Mouse (Mus musculus) kidney, postnatal 25 days (tissue): ENCODE measurements around the gene Zc2hc1b.
A peak's percentile ranks its signal among the peaks of the same experiment; 100 is the strongest.

Experiments
- DNase-seq, 2 experiments: peaks; one replicate each; pipeline ENCODE4 v3.0.0; 2021; ENCODE audit warnings: mixed read lengths in 2 of 2

The Zc2hc1b gene

GRCm38 (mm10) chr10:13171461-13171860 is 6.4 kb downstream of the Zc2hc1b start:
- no peak for DNase-seq

- no peak for DNase-seq
These were observed 6.9 kb downstream of the Zc2hc1b start for GRCm38 (mm10) chr10:13170739-13171448.

- no peak for DNase-seq
These were observed 9.4 kb downstream of the Zc2hc1b start for GRCm38 (mm10) chr10:13168461-13168860.

GRCm38 (mm10) chr10:13162031-13162430 is 15.8 kb downstream of the Zc2hc1b start:
- DNase-seq = no peak

- no peak for DNase-seq
These were observed 16.9 kb downstream of the Zc2hc1b start for GRCm38 (mm10) chr10:13160913-13161312.

GRCm38 (mm10) chr10:13155377-13155776 is 22.4 kb downstream of the Zc2hc1b start:
- no peak for DNase-seq

- no peak for DNase-seq
These were observed 24.9 kb downstream of the Zc2hc1b start for GRCm38 (mm10) chr10:13152811-13153364.

GRCm38 (mm10) chr10:13151353-13151752 is 26.5 kb downstream of the Zc2hc1b start:
- DNase-seq = peak in 1 of 2 experiments; percentile 4

GRCm38 (mm10) chr10:13150435-13150834 is 27.4 kb downstream of the Zc2hc1b start:
- no peak for DNase-seq

GRCm38 (mm10) chr10:13140434-13140833 is 37.4 kb downstream of the Zc2hc1b start:
- DNase-seq = no peak

GRCm38 (mm10) chr10:13137906-13138305 is 39.9 kb downstream of the Zc2hc1b start:
- DNase-seq = no peak

GRCm38 (mm10) chr10:13135751-13136150 is 42.1 kb downstream of the Zc2hc1b start:
- DNase-seq = no peak

- DNase-seq = no peak
These were observed 42.5 kb downstream of the Zc2hc1b start for GRCm38 (mm10) chr10:13135276-13135675.

GRCm38 (mm10) chr10:13133850-13134249 is 44.0 kb downstream of the Zc2hc1b start:
- no peak for DNase-seq

GRCm38 (mm10) chr10:13127946-13128345 is 49.9 kb downstream of the Zc2hc1b start:
- DNase-seq = no peak

- DNase-seq = peak in 1 of 2 experiments; percentile 42
These were observed 50.5 kb downstream of the Zc2hc1b start for GRCm38 (mm10) chr10:13127335-13127734.

- DNase-seq = no peak
These were observed 52.0 kb downstream of the Zc2hc1b start for GRCm38 (mm10) chr10:13125811-13126210.

- DNase-seq = no peak
These were observed 58.5 kb downstream of the Zc2hc1b start for GRCm38 (mm10) chr10:13119300-13119699.

- DNase-seq = no peak
These were observed 59.1 kb downstream of the Zc2hc1b start for GRCm38 (mm10) chr10:13118770-13119102.

GRCm38 (mm10) chr10:13118024-13118769 is 59.6 kb downstream of the Zc2hc1b start:
- no peak for DNase-seq

GRCm38 (mm10) chr10:13116706-13117665 is 60.8 kb downstream of the Zc2hc1b start:
- DNase-seq = no peak

- no peak for DNase-seq
These were observed 62.8 kb downstream of the Zc2hc1b start for GRCm38 (mm10) chr10:13115030-13115429.

- no peak for DNase-seq
These were observed 64.2 kb downstream of the Zc2hc1b start for GRCm38 (mm10) chr10:13113641-13114040.
